Mouse (Mus musculus): ENCODE results near the gene Micu2. TPM values are rescaled to one million over a fixed set of nuclear protein-coding genes. Genes with fewer than 3 reads are reported as not detected.

Micu2 gene
- polyA plus RNA-seq, 1 experiment from 2014 or later = 82.6 TPM

- Histone ChIP-seq H3K27me3 (no peaks in the 10 kb centered on the region), H3K4me3 (no peak overlapping the region), H3K36me3 (no peaks in the 10 kb centered on the region), H3K9me3 (replicated peaks) (no peaks in the 10 kb centered on the region), H3K27ac (no peak overlapping the region), H3K4me2 (no peak overlapping the region), H3K9ac (no peak overlapping the region), H3K4me1 (replicated peaks) (peaks cover 18% of the 10 kb centered on the region)
- 92% methylated on average over 1 of the region's 1 CpGs for WGBS
- ATAC-seq (replicated peaks; ENCODE audit: insufficient number of reproducible peaks, insufficient read depth, low FRiP score, low read depth) = no peak
Measured at GRCm38 (mm10) chr14:57892961-57893360, 106.1 kb downstream of the Micu2 start.

GRCm38 (mm10) chr14:57890011-57890842 lies 108.8 kb downstream of the Micu2 start, which contains the start of gene Zdhhc20:
Zdhhc20 (minus strand) TSS chr14:57890276.
- H3K9me3 ChIP-seq (replicated peaks) = no peaks in the 10 kb centered on the region
- H3K4me1 ChIP-seq (replicated peaks) = peaks cover 17% of the 10 kb centered on the region
- H3K4me2 ChIP-seq = peak within 1 kb of the TSS; percentile 79
- peak within 1 kb of the TSS; percentile 95 for H3K4me3 ChIP-seq
- H3K27ac ChIP-seq = peak within 1 kb of the TSS; percentile 91
- H3K27me3 ChIP-seq = no peaks in the 10 kb centered on the region
- WGBS = 3% methylated on average over 60 of the region's 65 CpGs
- H3K36me3 ChIP-seq = no peaks in the 10 kb centered on the region
- peak; percentile 99 for ATAC-seq (replicated peaks; ENCODE audit: insufficient number of reproducible peaks, insufficient read depth, low FRiP score, low read depth)
- peak within 1 kb of the TSS; percentile 93 for H3K9ac ChIP-seq

DNA sequence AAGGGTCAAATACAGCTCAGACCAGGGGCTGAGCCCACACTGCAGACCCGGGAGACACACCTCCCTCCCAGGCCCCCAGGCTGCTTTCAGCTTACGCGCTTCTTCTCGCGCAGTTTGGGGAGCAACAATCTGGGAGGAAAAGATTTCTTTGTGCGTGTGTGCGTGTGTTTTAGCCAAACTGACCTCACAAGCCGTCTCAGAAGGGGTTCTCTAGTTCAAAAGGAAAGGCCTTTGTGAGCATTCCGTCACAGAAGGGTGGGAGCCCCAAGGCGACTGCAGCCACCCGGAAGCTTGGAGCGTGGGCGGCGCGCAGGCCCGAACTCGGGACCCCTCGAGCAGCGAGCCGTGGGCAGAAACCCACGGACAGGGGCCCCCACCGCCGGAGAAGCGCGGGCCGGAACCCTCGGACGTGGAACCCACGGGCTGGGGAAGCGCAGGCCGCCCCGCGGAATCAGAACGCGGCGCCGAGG lies 109.5 kb downstream of the Micu2 start:
- peak; percentile 21 for ATAC-seq (replicated peaks; ENCODE audit: insufficient number of reproducible peaks, insufficient read depth, low FRiP score, low read depth)
- H3K27me3 ChIP-seq = no peaks in the 10 kb centered on the region
- no peaks in the 10 kb centered on the region for H3K36me3 ChIP-seq
- peak overlapping the region; percentile 93 for H3K9ac ChIP-seq
- H3K27ac ChIP-seq = peak overlapping the region; percentile 91
- peaks cover 17% of the 10 kb centered on the region for H3K4me1 ChIP-seq (replicated peaks)
- H3K4me3 ChIP-seq = peak overlapping the region; percentile 95
- H3K9me3 ChIP-seq (replicated peaks) = no peaks in the 10 kb centered on the region
- WGBS = under 1% methylated on average over 37 of the region's 37 CpGs
- peak overlapping the region; percentile 79 for H3K4me2 ChIP-seq

GRCm38 (mm10) chr14:57887171-57887570 lies 111.9 kb downstream of the Micu2 start:
- Histone ChIP-seq H3K4me1 (replicated peaks) (peaks cover 30% of the 10 kb centered on the region), H3K4me3 (no peak overlapping the region; the same call in 1 of the 2 replicates), H3K36me3 (no peaks in the 10 kb centered on the region), H3K9me3 (replicated peaks) (no peaks in the 10 kb centered on the region), H3K27me3 (no peaks in the 10 kb centered on the region), H3K27ac (peak overlapping the region; percentile 43), H3K4me2 (no peak overlapping the region), H3K9ac (no peak overlapping the region)
- ATAC-seq (replicated peaks; ENCODE audit: insufficient number of reproducible peaks, insufficient read depth, low FRiP score, low read depth) = no peak
- 54% methylated on average over 8 of the region's 8 CpGs for WGBS

- Histone ChIP-seq H3K4me2 (no peak overlapping the region), H3K27me3 (no peaks in the 10 kb centered on the region), H3K9ac (no peak overlapping the region), H3K36me3 (no peaks in the 10 kb centered on the region), H3K4me3 (no peak overlapping the region), H3K4me1 (replicated peaks) (peaks cover 41% of the 10 kb centered on the region), H3K9me3 (replicated peaks) (no peaks in the 10 kb centered on the region), H3K27ac (no peak overlapping the region)
- ATAC-seq (replicated peaks; ENCODE audit: insufficient number of reproducible peaks, insufficient read depth, low FRiP score, low read depth) = no peak
- 81% methylated on average over 2 of the region's 2 CpGs for WGBS
Measured at GRCm38 (mm10) chr14:57886032-57886431, 113.0 kb downstream of the Micu2 start.

DNA sequence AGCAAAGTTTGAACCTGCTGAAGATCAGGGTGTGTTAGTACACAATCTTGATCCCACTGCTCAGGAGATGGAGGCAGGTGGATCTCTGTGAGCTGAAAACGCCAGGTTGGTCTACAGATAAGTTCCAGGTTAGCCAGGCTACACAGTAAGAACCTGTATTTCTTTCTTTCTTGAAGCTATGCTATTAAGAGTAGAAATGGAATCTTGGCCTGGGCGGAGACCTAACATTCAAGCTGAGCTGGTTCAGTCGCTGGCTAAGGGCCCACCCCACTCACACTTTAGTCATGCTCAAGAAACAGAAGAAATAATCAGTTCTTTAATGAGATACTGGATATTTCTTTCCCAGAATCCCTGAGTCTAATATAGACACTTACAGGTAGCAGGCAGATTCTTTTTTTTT lies 115.7 kb downstream of the Micu2 start:
- no peak for ATAC-seq (replicated peaks; ENCODE audit: insufficient number of reproducible peaks, insufficient read depth, low FRiP score, low read depth)
- Histone ChIP-seq H3K9ac (no peak overlapping the region), H3K4me3 (no peak overlapping the region), H3K4me2 (no peak overlapping the region), H3K36me3 (no peaks in the 10 kb centered on the region), H3K27ac (0 out of 2 replicates have a peak overlapping the region, but pooled peaks have one; percentile 85), H3K4me1 (replicated peaks) (peaks cover 34% of the 10 kb centered on the region), H3K27me3 (no peaks in the 10 kb centered on the region), H3K9me3 (replicated peaks) (no peaks in the 10 kb centered on the region)
- WGBS = 83% methylated on average over 3 of the region's 3 CpGs

- H3K4me2 ChIP-seq = no peak overlapping the region
- no peak overlapping the region for H3K4me3 ChIP-seq
- peak overlapping the region; percentile 85 for H3K27ac ChIP-seq
- no peaks in the 10 kb centered on the region for H3K9me3 ChIP-seq (replicated peaks)
- WGBS = 54% methylated on average over 4 of the region's 4 CpGs
- no peaks in the 10 kb centered on the region for H3K27me3 ChIP-seq
- H3K9ac ChIP-seq = peak overlapping the region; percentile 23; the same call in 1 of the 2 replicates
- no peaks in the 10 kb centered on the region for H3K36me3 ChIP-seq
- H3K4me1 ChIP-seq (replicated peaks) = peaks cover 29% of the 10 kb centered on the region
- no peak for ATAC-seq (replicated peaks; ENCODE audit: insufficient number of reproducible peaks, insufficient read depth, low FRiP score, low read depth)
Measured at GRCm38 (mm10) chr14:57882720-57883119, 116.3 kb downstream of the Micu2 start.

- Histone ChIP-seq H3K36me3 (no peaks in the 10 kb centered on the region), H3K9ac (no peak overlapping the region), H3K27me3 (no peaks in the 10 kb centered on the region), H3K9me3 (replicated peaks) (no peaks in the 10 kb centered on the region), H3K4me1 (replicated peaks) (peaks cover 28% of the 10 kb centered on the region), H3K27ac (peak overlapping the region; percentile 85), H3K4me3 (no peak overlapping the region), H3K4me2 (no peak overlapping the region)
- WGBS = 17% methylated on average over 4 of the region's 4 CpGs
- ATAC-seq (replicated peaks; ENCODE audit: insufficient number of reproducible peaks, insufficient read depth, low FRiP score, low read depth) = peak; percentile 92
Measured at GRCm38 (mm10) chr14:57881793-57882192, 117.3 kb downstream of the Micu2 start.

GRCm38 (mm10) chr14:57881074-57881473 lies 118.0 kb downstream of the Micu2 start:
- no peaks in the 10 kb centered on the region for H3K27me3 ChIP-seq
- H3K9ac ChIP-seq = no peak overlapping the region
- no peak overlapping the region for H3K4me2 ChIP-seq
- H3K27ac ChIP-seq = peak overlapping the region; percentile 85
- no peaks in the 10 kb centered on the region for H3K9me3 ChIP-seq (replicated peaks)
- ATAC-seq (replicated peaks; ENCODE audit: insufficient number of reproducible peaks, insufficient read depth, low FRiP score, low read depth) = no peak
- H3K4me1 ChIP-seq (replicated peaks) = peaks cover 25% of the 10 kb centered on the region
- H3K36me3 ChIP-seq = no peaks in the 10 kb centered on the region
- H3K4me3 ChIP-seq = no peak overlapping the region

DNA sequence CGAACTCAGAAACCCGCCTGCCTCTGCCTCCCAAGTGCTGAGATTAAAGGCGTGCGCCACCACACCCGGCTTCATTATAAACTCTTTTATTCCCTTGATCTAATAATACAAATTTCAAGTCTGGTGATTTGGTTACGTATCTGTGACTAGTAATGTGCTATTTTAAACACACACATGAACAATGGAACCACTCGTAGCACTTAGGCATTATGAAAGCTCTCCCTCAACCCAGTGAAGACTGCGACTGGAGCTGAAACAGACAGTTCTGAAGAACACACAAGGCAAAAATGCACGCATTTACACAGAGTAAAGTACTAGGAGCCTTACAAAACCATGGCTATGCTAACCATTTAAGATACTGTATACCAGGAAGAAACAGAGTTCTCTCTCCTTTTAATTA lies 121.1 kb downstream of the Micu2 start:
- no peaks in the 10 kb centered on the region for H3K9me3 ChIP-seq (replicated peaks)
- H3K27me3 ChIP-seq = no peaks in the 10 kb centered on the region
- H3K27ac ChIP-seq = peak overlapping the region; percentile 24; the same call in 1 of the 2 replicates
- 67% methylated on average over 9 of the region's 9 CpGs for WGBS
- ATAC-seq (replicated peaks; ENCODE audit: insufficient number of reproducible peaks, insufficient read depth, low FRiP score, low read depth) = no peak
- no peak overlapping the region for H3K9ac ChIP-seq
- peaks cover 19% of the 10 kb centered on the region for H3K4me1 ChIP-seq (replicated peaks)
- H3K4me2 ChIP-seq = no peak overlapping the region
- peaks cover 8% of the 10 kb centered on the region for H3K36me3 ChIP-seq
- H3K4me3 ChIP-seq = no peak overlapping the region

DNA sequence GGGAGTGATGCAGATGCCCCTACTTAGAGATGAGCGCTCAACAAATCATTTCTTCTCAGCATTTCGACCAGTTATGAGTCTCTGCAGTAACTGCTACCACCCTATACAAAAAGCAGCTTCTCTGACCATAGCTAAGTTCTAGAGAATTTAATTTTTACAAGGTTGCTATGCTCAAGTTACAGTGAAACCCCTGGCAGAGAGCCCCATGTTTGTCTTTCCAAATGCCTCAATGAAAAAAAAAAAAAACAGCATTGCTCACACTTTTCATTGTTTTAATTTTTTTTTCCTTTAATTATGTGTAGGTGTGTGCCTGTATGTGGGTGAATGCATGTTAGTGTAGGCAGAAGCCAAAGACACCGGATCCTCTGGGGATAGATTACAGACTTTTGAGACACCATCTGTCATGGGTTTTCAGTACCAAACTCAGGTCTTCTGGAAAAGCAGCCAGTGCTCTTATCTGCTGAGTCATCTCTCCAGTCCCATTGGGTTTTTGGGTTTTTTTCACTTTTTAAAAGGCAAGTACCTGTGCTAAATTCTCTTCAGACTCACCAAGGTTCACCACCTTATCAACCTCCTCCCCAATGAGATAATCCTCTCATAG lies 132.3 kb downstream of the Micu2 start:
- no peak overlapping the region for H3K27ac ChIP-seq
- H3K9me3 ChIP-seq (replicated peaks) = no peaks in the 10 kb centered on the region
- no peak overlapping the region for H3K4me3 ChIP-seq
- H3K36me3 ChIP-seq = peaks cover 28% of the 10 kb centered on the region
- 88% methylated on average over 3 of the region's 3 CpGs for WGBS
- H3K9ac ChIP-seq = no peak overlapping the region
- H3K4me2 ChIP-seq = no peak overlapping the region
- no peaks in the 10 kb centered on the region for H3K27me3 ChIP-seq
- ATAC-seq (replicated peaks; ENCODE audit: insufficient number of reproducible peaks, insufficient read depth, low FRiP score, low read depth) = no peak
- no peaks in the 10 kb centered on the region for H3K4me1 ChIP-seq (replicated peaks)

Measured in heart, embryonic 15.5 days (tissue).